Mouse (Mus musculus) liver, embryonic 13.5 days (tissue): ENCODE measurements around the gene Trpm2. TPM values are rescaled to one million over a fixed set of nuclear protein-coding genes. Genes with fewer than 3 reads are reported as not detected.

Source experiments
- ATAC-seq: fragments of 200-750 bp; cut with Nextera tagmentation; 2 replicates; pipeline ENCODE4 v1.8.0; 2017; ENCODE audit warnings: low read depth, mild to moderate bottlenecking, moderate number of reproducible peaks, moderate library complexity
- DNase-seq: peaks from one replicate; pipeline ENCODE4 v3.0.0; 2022
- H3K27ac ChIP-seq: fragments of 300-500 bp; sonication (generic); 2 replicates; pipeline ENCODE4 v1.5.1; 2015; ENCODE audit warnings: moderate library complexity, mild to moderate bottlenecking, inconsistent platforms
- H3K27me3 ChIP-seq: fragments of 300-500 bp; sonication (generic); 2 replicates; pipeline ENCODE4 v1.6.1; 2015; ENCODE audit warnings: mild to moderate bottlenecking, inconsistent platforms
- H3K36me3 ChIP-seq: fragments of 300-500 bp; sonication (generic); 2 replicates; pipeline ENCODE4 v1.6.1; 2015; ENCODE audit warnings: mild to moderate bottlenecking, inconsistent platforms
- H3K4me1 ChIP-seq: fragments of 300-500 bp; sonication (generic); replicated peaks from 2 replicates; pipeline ENCODE4 v1.6.1; 2015; ENCODE audit warnings: inconsistent platforms
- H3K4me2 ChIP-seq: fragments of 300-500 bp; sonication (generic); 2 replicates; pipeline ENCODE4 v1.6.1; 2015; ENCODE audit warnings: inconsistent platforms, mild to moderate bottlenecking, moderate library complexity
- H3K4me3 ChIP-seq: fragments of 300-500 bp; sonication (generic); replicated peaks from 2 replicates; pipeline ENCODE4 v1.5.1; 2015; ENCODE audit warnings: mild to moderate bottlenecking, inconsistent platforms
- H3K9ac ChIP-seq: fragments of 300-500 bp; sonication (generic); 2 replicates; pipeline ENCODE4 v1.6.1; 2015; ENCODE audit warnings: mild to moderate bottlenecking, inconsistent platforms
- H3K9me3 ChIP-seq: fragments of 300-500 bp; sonication (generic); replicated peaks from 2 replicates; pipeline ENCODE4 v1.6.1; 2016; ENCODE audit warnings: inconsistent platforms
- WGBS: fragments of 180-500 bp; shearing (Covaris S2); methylation state at CpG from one replicate; pipeline ENCODE4 v1.1.7; 2015; ENCODE audit not compliant: insufficient replicate concordance; 5-methylcytosine and 5-hydroxymethylcytosine counted together
- polyA plus RNA-seq: library from polyadenylated mRNA; unstranded; fragments of >200 nt; fragmentation: Nextera tagmentation; extraction: Ambion mirVana; gene quantifications from 2 replicates; pipeline ENCODE4 v1.2.1, GENCODE M21; 2015

Trpm2 gene
- polyA plus RNA-seq, 1 experiment from 2014 or later = 0.73 TPM

- peak overlapping the region; percentile 60 for H3K4me3 ChIP-seq
- ATAC-seq (no peak), DNase-seq (no peak)
- H3K4me1 ChIP-seq = peaks cover 17% of the 10 kb centered on the region
- peak overlapping the region; percentile 72 for H3K4me2 ChIP-seq
- H3K9me3 ChIP-seq = no peaks in the 10 kb centered on the region
- H3K9ac ChIP-seq = peak overlapping the region; percentile 65; the same call in 1 of the 2 replicates
- H3K36me3 ChIP-seq = no peaks in the 10 kb centered on the region
- peak overlapping the region; percentile 43 for H3K27ac ChIP-seq
- peaks cover 28% of the 10 kb centered on the region for H3K27me3 ChIP-seq
- WGBS = 77% methylated on average over 27 of the region's 27 CpGs
Observed at GRCm38 (mm10) chr10:77900903-77901818, 69.2 kb downstream of the Trpm2 start.

- Histone ChIP-seq H3K27ac (peak overlapping the region; percentile 43), H3K36me3 (no peaks in the 10 kb centered on the region), H3K4me3 (no peak overlapping the region), H3K9me3 (no peaks in the 10 kb centered on the region), H3K4me2 (peak overlapping the region; percentile 72), H3K27me3 (peaks cover 28% of the 10 kb centered on the region), H3K9ac (no peak overlapping the region), H3K4me1 (peaks cover 17% of the 10 kb centered on the region)
- ATAC-seq (peak; percentile 32), DNase-seq (no peak)
- 64% methylated on average over 7 of the region's 7 CpGs for WGBS
Observed at GRCm38 (mm10) chr10:77900126-77900525, 70.2 kb downstream of the Trpm2 start.

GRCm38 (mm10) chr10:77895562-77895961 lies 74.8 kb downstream of the Trpm2 start:
- H3K9ac ChIP-seq = no peak overlapping the region
- no peak overlapping the region for H3K27ac ChIP-seq
- H3K4me1 ChIP-seq = no peaks in the 10 kb centered on the region
- no peak overlapping the region for H3K4me2 ChIP-seq
- H3K27me3 ChIP-seq = peaks cover 1% of the 10 kb centered on the region; the same call in 1 of the 2 replicates
- H3K36me3 ChIP-seq = no peaks in the 10 kb centered on the region
- DNase-seq (no peak), ATAC-seq (no peak)
- no peak overlapping the region for H3K4me3 ChIP-seq
- no peaks in the 10 kb centered on the region for H3K9me3 ChIP-seq
- WGBS = 61% methylated on average over 5 of the region's 5 CpGs

DNA sequence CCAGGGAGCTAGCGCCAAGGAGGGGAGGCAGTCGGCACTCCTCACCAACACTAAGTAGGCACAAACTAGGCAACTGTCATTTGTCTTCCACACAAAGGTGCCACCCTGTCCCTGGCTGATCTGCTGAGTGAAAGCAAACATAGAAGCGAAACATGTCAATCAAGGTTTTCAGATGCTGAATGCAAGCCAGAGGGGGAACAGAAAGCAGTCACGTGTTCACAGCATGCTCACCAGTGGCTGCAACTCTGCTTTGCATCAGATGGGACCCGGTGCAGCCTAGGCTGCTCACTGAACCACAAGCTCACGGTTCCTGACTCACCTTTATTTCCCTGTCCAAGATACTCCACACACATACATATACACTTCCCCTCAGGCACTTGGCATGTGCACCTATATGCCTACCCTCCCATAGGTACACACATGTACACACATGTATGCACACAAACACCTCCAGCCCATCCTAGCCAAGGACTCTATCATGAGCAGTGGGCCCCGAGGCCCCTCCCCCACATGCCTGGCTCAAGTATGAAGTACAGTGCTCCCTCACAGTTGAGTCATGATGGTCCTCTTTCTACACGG lies 79.3 kb downstream of the Trpm2 start:
- WGBS = 57% methylated on average over 8 of the region's 8 CpGs
- no peak overlapping the region for H3K27ac ChIP-seq
- ATAC-seq (no peak), DNase-seq (no peak)
- H3K4me3 ChIP-seq = no peak overlapping the region
- H3K4me1 ChIP-seq = no peaks in the 10 kb centered on the region
- H3K9ac ChIP-seq = no peak overlapping the region
- H3K36me3 ChIP-seq = no peaks in the 10 kb centered on the region
- H3K27me3 ChIP-seq = no peaks in the 10 kb centered on the region
- H3K4me2 ChIP-seq = no peak overlapping the region
- no peaks in the 10 kb centered on the region for H3K9me3 ChIP-seq

GRCm38 (mm10) chr10:77886007-77886747 lies 84.2 kb downstream of the Trpm2 start:
- no peak overlapping the region for H3K4me3 ChIP-seq
- H3K27ac ChIP-seq = no peak overlapping the region
- no peak overlapping the region for H3K9ac ChIP-seq
- H3K9me3 ChIP-seq = no peaks in the 10 kb centered on the region
- no peaks in the 10 kb centered on the region for H3K27me3 ChIP-seq
- no peak overlapping the region for H3K4me2 ChIP-seq
- WGBS = 47% methylated on average over 12 of the region's 12 CpGs
- DNase-seq (no peak), ATAC-seq (no peak)
- H3K36me3 ChIP-seq = no peaks in the 10 kb centered on the region
- no peaks in the 10 kb centered on the region for H3K4me1 ChIP-seq

GRCm38 (mm10) chr10:77882553-77882952 lies 87.8 kb downstream of the Trpm2 start:
- Histone ChIP-seq H3K9me3 (no peaks in the 10 kb centered on the region), H3K4me3 (no peak overlapping the region), H3K4me1 (no peaks in the 10 kb centered on the region), H3K36me3 (no peaks in the 10 kb centered on the region), H3K4me2 (no peak overlapping the region), H3K27ac (no peak overlapping the region), H3K9ac (no peak overlapping the region), H3K27me3 (no peaks in the 10 kb centered on the region)
- no peak for DNase-seq
- no peak for ATAC-seq
- 76% methylated on average over 5 of the region's 5 CpGs for WGBS

GRCm38 (mm10) chr10:77880305-77880704 lies 90.1 kb downstream of the Trpm2 start:
- no peak overlapping the region for H3K9ac ChIP-seq
- no peak for ATAC-seq
- WGBS = 19% methylated on average over 3 of the region's 3 CpGs
- no peak overlapping the region for H3K4me2 ChIP-seq
- H3K27me3 ChIP-seq = no peaks in the 10 kb centered on the region
- no peaks in the 10 kb centered on the region for H3K9me3 ChIP-seq
- H3K4me3 ChIP-seq = no peak overlapping the region
- H3K36me3 ChIP-seq = no peaks in the 10 kb centered on the region
- no peak for DNase-seq
- H3K4me1 ChIP-seq = no peaks in the 10 kb centered on the region
- no peak overlapping the region for H3K27ac ChIP-seq

DNA sequence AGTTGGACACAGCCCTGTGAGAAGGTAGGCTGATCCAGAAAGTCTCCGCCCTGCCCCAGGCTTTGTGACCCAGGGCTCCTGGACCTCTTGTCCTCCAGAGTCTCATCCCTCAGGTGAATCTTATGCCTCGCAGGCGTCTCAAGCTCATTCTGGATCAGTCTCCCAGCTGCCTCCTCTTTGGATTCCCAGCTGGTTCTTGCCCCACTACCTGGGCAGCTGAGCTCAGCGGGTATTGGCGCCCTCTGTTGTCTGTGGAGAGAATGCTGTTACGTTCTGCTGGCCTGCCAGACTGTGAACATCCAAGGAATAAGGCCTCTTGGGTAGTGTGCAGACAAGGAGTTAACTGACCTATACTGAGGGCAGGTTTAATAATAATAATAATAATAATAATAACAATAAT lies 91.4 kb downstream of the Trpm2 start:
- H3K9me3 ChIP-seq = no peaks in the 10 kb centered on the region
- no peaks in the 10 kb centered on the region for H3K27me3 ChIP-seq
- no peak for DNase-seq
- H3K4me2 ChIP-seq = no peak overlapping the region
- ATAC-seq = no peak
- H3K27ac ChIP-seq = no peak overlapping the region
- H3K9ac ChIP-seq = no peak overlapping the region
- no peaks in the 10 kb centered on the region for H3K36me3 ChIP-seq
- WGBS = 52% methylated on average over 6 of the region's 6 CpGs
- H3K4me1 ChIP-seq = no peaks in the 10 kb centered on the region
- H3K4me3 ChIP-seq = no peak overlapping the region

- ATAC-seq = no peak
- DNase-seq = no peak
- Histone ChIP-seq H3K4me2 (no peak overlapping the region), H3K4me3 (no peak overlapping the region), H3K27me3 (no peaks in the 10 kb centered on the region), H3K9ac (no peak overlapping the region), H3K27ac (no peak overlapping the region), H3K9me3 (no peaks in the 10 kb centered on the region), H3K36me3 (no peaks in the 10 kb centered on the region), H3K4me1 (0 out of 2 replicates have a peak, but pooled peaks cover 3% of the 10 kb centered on the region)
- WGBS = 67% methylated on average over 7 of the region's 7 CpGs
Observed at GRCm38 (mm10) chr10:77869651-77870050, 100.7 kb downstream of the Trpm2 start.

DNA sequence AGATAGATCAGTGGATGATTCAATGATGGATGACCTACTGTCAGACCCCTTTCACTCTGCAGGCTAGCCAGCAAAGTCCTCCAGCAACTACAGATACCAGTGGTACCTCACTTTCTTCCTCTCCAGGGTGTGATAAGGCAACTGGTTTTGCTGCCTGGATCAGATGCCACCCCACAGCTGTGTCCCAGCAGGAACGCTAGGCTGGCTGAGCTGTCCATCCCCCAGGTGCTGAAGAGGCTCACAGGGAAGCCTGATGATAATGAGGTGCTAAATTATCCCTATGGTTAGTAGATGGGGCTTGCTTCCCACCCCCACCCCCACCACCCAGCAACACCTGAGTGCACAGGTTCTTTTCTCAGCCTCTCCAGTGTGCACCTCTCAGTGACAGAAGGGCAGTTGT lies 102.8 kb downstream of the Trpm2 start:
- Histone ChIP-seq H3K4me1 (0 out of 2 replicates have a peak, but pooled peaks cover 6% of the 10 kb centered on the region), H3K4me3 (no peak overlapping the region), H3K36me3 (no peaks in the 10 kb centered on the region), H3K9me3 (no peaks in the 10 kb centered on the region), H3K9ac (no peak overlapping the region), H3K27ac (no peak overlapping the region), H3K27me3 (no peaks in the 10 kb centered on the region), H3K4me2 (no peak overlapping the region)
- DNase-seq (no peak), ATAC-seq (no peak)
- 0% methylated on average over 1 of the region's 1 CpGs for WGBS

- H3K9ac ChIP-seq = no peak overlapping the region
- DNase-seq = no peak
- H3K4me1 ChIP-seq = 0 out of 2 replicates have a peak, but pooled peaks cover 6% of the 10 kb centered on the region
- H3K4me2 ChIP-seq = peak overlapping the region; percentile 44
- H3K36me3 ChIP-seq = no peaks in the 10 kb centered on the region
- H3K27ac ChIP-seq = no peak overlapping the region
- H3K4me3 ChIP-seq = 0 out of 2 replicates have a peak overlapping the region, but pooled peaks have one; percentile 3
- 29% methylated on average over 11 of the region's 11 CpGs for WGBS
- ATAC-seq = no peak
- no peaks in the 10 kb centered on the region for H3K9me3 ChIP-seq
- no peaks in the 10 kb centered on the region for H3K27me3 ChIP-seq
Observed at GRCm38 (mm10) chr10:77864762-77865143, 105.6 kb downstream of the Trpm2 start.
